Mouse (Mus musculus) thymus, postnatal 36 days (tissue): ENCODE results near the gene Shb.
"Not testable (repeated sequence)": the region's sequence is repeated elsewhere in the genome, so short reads cannot be mapped to it uniquely, and the experiment has no call there.

Experiments
- DNase-seq, 2 experiments: peaks; one replicate each; pipeline ENCODE4 v3.0.0; 2022; ENCODE audit warnings: mixed read lengths in 2 of 2

Shb gene

GRCm38 (mm10) chr4:45413674-45414338 is 118.5 kb downstream of the Shb start:
- no peak for DNase-seq

GRCm38 (mm10) chr4:45412433-45413192 is 119.7 kb downstream of the Shb start:
- no peak for DNase-seq

GRCm38 (mm10) chr4:45411181-45411790 is 121.0 kb downstream of the Shb start:
- no peak for DNase-seq

GRCm38 (mm10) chr4:45409270-45409669 is 123.0 kb downstream of the Shb start:
- peak; percentile 83 to 84 for DNase-seq

GRCm38 (mm10) chr4:45408427-45409132 is 123.7 kb downstream of the Shb start, which contains the start of gene Slc25a51:
Gene Slc25a51 (minus strand): TSS chr4:45408766.
- DNase-seq: peak; percentile 84 to 87

GRCm38 (mm10) chr4:45407703-45408334 is 124.5 kb downstream of the Shb start:
- no peak for DNase-seq

GRCm38 (mm10) chr4:45407001-45407702 is 125.1 kb downstream of the Shb start:
- no peak for DNase-seq

- no peak for DNase-seq
Observed at GRCm38 (mm10) chr4:45406397-45406796, 125.9 kb downstream of the Shb start.

- no peak for DNase-seq
Observed at GRCm38 (mm10) chr4:45405315-45405714, 127.0 kb downstream of the Shb start.

- DNase-seq: no peak
Observed at GRCm38 (mm10) chr4:45404086-45404485, 128.2 kb downstream of the Shb start.

- DNase-seq: no peak
Observed at GRCm38 (mm10) chr4:45403499-45403878, 128.8 kb downstream of the Shb start.

GRCm38 (mm10) chr4:45402878-45403498 is 129.3 kb downstream of the Shb start:
- no peak for DNase-seq

GRCm38 (mm10) chr4:45402281-45402680 is 130.0 kb downstream of the Shb start:
- no peak for DNase-seq

- DNase-seq: no peak
Observed at GRCm38 (mm10) chr4:45399421-45400210, 132.7 kb downstream of the Shb start.

GRCm38 (mm10) chr4:45398315-45398714 is 134.0 kb downstream of the Shb start:
- DNase-seq: not testable (repeated sequence)

GRCm38 (mm10) chr4:45396211-45396610 is 136.1 kb downstream of the Shb start:
- not testable (repeated sequence) for DNase-seq

- no peak for DNase-seq
Observed at GRCm38 (mm10) chr4:45393658-45394057, 138.6 kb downstream of the Shb start.

GRCm38 (mm10) chr4:45392994-45393393 is 139.3 kb downstream of the Shb start:
- no peak for DNase-seq

- DNase-seq: no peak
Observed at GRCm38 (mm10) chr4:45392572-45392971, 139.7 kb downstream of the Shb start.

- DNase-seq: no peak
Observed at GRCm38 (mm10) chr4:45392099-45392498, 140.2 kb downstream of the Shb start.

- not testable (repeated sequence) for DNase-seq
Observed at GRCm38 (mm10) chr4:45387296-45387695, 145.0 kb downstream of the Shb start.
